Mouse (Mus musculus) embryonic facial prominence, embryonic 14.5 days (tissue): ENCODE measurements at regions not wholly inside any gene's neighbourhood (a gene's known extent, or its start where the extent isn't known, plus 50 kb on each side); places are given as distances from the start of the nearest gene placed in this dataset.

ENCODE experiments used
- ATAC-seq: fragments of 200-750 bp; cut with Nextera tagmentation; 2 replicates; pipeline ENCODE4 v1.8.0; 2017; ENCODE audit warnings: low read depth, moderate number of reproducible peaks, moderate TSS enrichment
- DNase-seq: peaks from one replicate; pipeline ENCODE4 v3.0.0-alpha.2; 2015; ENCODE audit warnings: low spot score
- H3K27ac ChIP-seq: fragments of 300-500 bp; sonication (generic); replicated peaks from 2 replicates; pipeline ENCODE4 v1.5.1; 2014; ENCODE audit warnings: low read depth, mild to moderate bottlenecking, low read length, moderate library complexity
- H3K27me3 ChIP-seq: fragments of 300-500 bp; sonication (generic); replicated peaks from 2 replicates; pipeline ENCODE4 v1.6.1; 2014; ENCODE audit warnings: low read length; ENCODE audit not compliant: control insufficient read depth, insufficient read depth
- H3K36me3 ChIP-seq: fragments of 300-500 bp; sonication (generic); 2 replicates; pipeline ENCODE4 v1.6.1; 2014; ENCODE audit warnings: low read length, mixed read lengths; ENCODE audit not compliant: control insufficient read depth, insufficient read depth
- H3K4me1 ChIP-seq: fragments of 300-500 bp; sonication (generic); 2 replicates; pipeline ENCODE4 v1.6.1; 2014; ENCODE audit warnings: antibody characterized with exemption, low read length; ENCODE audit not compliant: control insufficient read depth, insufficient read depth
- H3K4me2 ChIP-seq: fragments of 300-500 bp; sonication (generic); 2 replicates; pipeline ENCODE4 v1.6.1; 2014; ENCODE audit warnings: low read depth, mild to moderate bottlenecking, low read length, moderate library complexity, mixed read lengths
- H3K4me3 ChIP-seq: fragments of 300-500 bp; sonication (generic); 2 replicates; pipeline ENCODE4 v1.5.1; 2014; ENCODE audit warnings: low read depth, mild to moderate bottlenecking, low read length
- H3K9ac ChIP-seq: fragments of 300-500 bp; sonication (generic); 2 replicates; pipeline ENCODE4 v1.6.1; 2014; ENCODE audit warnings: low read depth, mild to moderate bottlenecking, low read length, moderate library complexity, mixed read lengths
- H3K9me3 ChIP-seq: fragments of 300-500 bp; sonication (generic); 2 replicates; pipeline ENCODE4 v1.6.1; 2016; ENCODE audit warnings: low read length; ENCODE audit not compliant: control insufficient read depth
- WGBS: fragments of 180-500 bp; shearing (Covaris S2); extraction: QIAGEN DNeasy Blood & Tissue Kit; methylation state at CpG from one replicate; pipeline ENCODE4 v1.1.7; 2014; 5-methylcytosine and 5-hydroxymethylcytosine counted together

DNA sequence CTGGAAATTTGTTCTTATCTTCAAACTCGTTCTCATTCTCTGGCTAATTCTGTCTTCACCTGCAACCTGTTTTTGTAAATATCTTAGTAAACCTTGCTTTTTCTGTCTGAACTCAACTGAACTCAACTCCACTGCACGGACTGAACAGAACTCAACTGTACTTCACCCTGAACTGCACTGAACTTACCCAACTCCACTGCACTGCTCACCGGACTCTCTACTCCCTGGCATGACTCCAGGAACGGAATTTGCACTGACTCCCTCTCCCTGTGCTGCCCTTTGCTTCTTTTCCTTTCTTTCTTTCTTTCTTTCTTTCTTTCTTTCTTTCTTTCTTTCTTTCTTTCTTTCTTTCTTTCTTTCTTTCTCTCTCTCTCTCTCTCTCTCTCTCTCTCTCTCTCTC, 90.4 kb upstream of the Ufl1 start:
- H3K9ac ChIP-seq: no peak overlapping the region
- no peak overlapping the region for H3K4me2 ChIP-seq
- ATAC-seq (no peak), DNase-seq (no peak)
- no peaks in the 10 kb centered on the region for H3K4me1 ChIP-seq
- no peaks in the 10 kb centered on the region for H3K36me3 ChIP-seq
- H3K27me3 ChIP-seq: no peaks in the 10 kb centered on the region
- no peak overlapping the region for H3K4me3 ChIP-seq
- H3K27ac ChIP-seq: no peak overlapping the region
- 78% methylated on average over 4 of the region's 4 CpGs for WGBS
- H3K9me3 ChIP-seq: no peaks in the 10 kb centered on the region

DNA sequence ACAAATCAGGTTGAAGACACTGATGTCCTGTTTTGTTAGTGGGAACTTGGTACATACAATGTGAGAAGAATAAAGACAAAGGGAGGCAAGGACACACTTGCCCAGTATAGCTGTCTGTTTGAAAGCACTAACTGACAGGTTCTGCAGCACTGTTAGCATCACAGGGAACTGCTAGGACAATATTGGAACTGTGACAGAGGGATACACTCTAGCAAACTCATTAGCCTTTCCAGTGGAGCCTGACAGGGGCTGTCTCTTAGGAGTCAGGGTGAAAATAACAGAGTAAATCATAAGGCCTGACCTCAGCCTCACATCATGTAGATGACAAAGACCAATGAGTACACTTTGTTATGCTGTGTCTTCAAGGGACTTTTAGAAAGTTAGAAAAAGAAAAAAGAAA, 82.8 kb upstream of the Ufl1 start:
- Histone ChIP-seq H3K4me1 (no peaks in the 10 kb centered on the region), H3K27me3 (no peaks in the 10 kb centered on the region), H3K27ac (no peak overlapping the region), H3K4me2 (no peak overlapping the region), H3K4me3 (no peak overlapping the region), H3K9ac (no peak overlapping the region), H3K36me3 (no peaks in the 10 kb centered on the region), H3K9me3 (no peaks in the 10 kb centered on the region)
- ATAC-seq (no peak), DNase-seq (no peak)

DNA sequence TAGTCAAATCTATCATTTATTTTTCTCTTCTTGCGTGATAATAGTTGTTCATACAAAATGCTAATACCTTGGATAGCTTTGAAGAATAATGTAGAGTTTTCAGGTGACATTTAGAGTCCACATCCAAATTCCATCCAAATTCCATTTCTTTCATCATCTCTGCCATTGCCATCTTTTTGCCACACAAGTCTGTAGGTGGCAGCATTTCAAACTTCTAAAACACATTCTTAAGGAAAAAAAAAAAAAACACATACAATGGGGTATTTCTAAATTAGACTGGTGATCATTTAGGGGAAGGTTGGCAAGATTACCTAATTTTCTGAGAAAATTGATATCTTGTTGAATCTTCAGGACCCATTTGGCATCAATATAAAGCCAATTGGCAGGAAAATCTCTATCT, 56.0 kb upstream of the Ufl1 start:
- Histone ChIP-seq H3K9me3 (no peaks in the 10 kb centered on the region), H3K9ac (no peak overlapping the region), H3K4me1 (no peaks in the 10 kb centered on the region), H3K27me3 (no peaks in the 10 kb centered on the region), H3K4me3 (no peak overlapping the region), H3K4me2 (no peak overlapping the region), H3K36me3 (no peaks in the 10 kb centered on the region), H3K27ac (no peak overlapping the region)
- 89% methylated on average over 1 of the region's 1 CpGs for WGBS
- ATAC-seq: no peak
- DNase-seq: no peak
